Mouse (Mus musculus) layer of hippocampus, postnatal 10 days (tissue): ENCODE measurements around the gene Sgpp2. TPM values are rescaled to one million over a fixed set of nuclear protein-coding genes. Genes with fewer than 3 reads are reported as not detected.

ENCODE experiments used
- DNase-seq, 2 experiments: peaks; one replicate each; pipeline ENCODE4 v3.0.0; 2021; ENCODE audit warnings: low spot score in 2 of 2
- total RNA-seq, 2 experiments: library from RNA; stranded (reverse); gene quantifications; 2 replicates each; pipeline ENCODE4 v1.2.3; 2021

Sgpp2 gene
- total RNA-seq, 2 experiments from 2014 or later, result 1.3 to 2.3 TPM

DNA sequence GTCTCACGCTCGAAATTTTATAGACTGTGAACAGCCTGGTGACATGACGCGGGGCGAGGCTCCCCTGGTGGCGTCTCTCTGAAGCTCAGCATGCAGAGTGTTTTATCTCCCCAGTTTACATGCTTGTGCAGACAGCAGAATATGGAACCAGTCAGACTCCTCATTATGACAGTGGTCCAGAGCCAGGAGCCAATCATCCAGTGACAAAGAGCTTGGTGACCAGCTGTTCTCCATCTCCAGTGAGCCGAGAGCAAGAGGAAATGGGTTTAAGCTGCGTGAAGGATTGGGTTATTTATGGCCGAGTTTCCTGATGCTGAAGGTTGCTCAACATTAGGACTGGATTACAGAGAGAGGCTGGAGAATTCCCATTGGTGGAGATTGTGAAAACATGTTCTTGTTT, 28.1 kb downstream of the Sgpp2 start:
- DNase-seq, result peak; percentile 20 to 27

GRCm38 (mm10) chr1:78339941-78340340, 29.8 kb downstream of the Sgpp2 start:
- no peak for DNase-seq

DNA sequence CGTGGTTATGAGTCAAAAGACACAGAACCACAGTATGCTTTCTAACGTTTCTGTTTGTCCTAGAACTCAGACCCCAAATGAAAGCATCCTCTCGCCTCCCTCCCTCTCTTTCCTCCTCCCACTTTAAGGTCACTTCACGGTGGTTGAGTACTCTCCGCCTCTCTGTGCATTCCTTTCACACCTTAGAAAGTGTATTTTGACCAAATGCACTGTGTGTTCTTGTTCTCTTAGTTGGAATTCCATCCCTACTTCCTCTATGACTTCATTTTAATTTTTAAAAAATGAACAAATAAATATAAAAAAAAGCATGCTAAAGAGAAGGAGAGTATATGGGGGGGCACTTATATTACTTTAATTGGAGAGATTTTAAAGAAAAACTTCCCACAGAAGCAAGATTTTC, 30.4 kb downstream of the Sgpp2 start:
- DNase-seq, result no peak

- no peak for DNase-seq
These were observed 37.2 kb downstream of the Sgpp2 start for GRCm38 (mm10) chr1:78347317-78347806.

GRCm38 (mm10) chr1:78349219-78349618, 39.1 kb downstream of the Sgpp2 start:
- no peak for DNase-seq

DNA sequence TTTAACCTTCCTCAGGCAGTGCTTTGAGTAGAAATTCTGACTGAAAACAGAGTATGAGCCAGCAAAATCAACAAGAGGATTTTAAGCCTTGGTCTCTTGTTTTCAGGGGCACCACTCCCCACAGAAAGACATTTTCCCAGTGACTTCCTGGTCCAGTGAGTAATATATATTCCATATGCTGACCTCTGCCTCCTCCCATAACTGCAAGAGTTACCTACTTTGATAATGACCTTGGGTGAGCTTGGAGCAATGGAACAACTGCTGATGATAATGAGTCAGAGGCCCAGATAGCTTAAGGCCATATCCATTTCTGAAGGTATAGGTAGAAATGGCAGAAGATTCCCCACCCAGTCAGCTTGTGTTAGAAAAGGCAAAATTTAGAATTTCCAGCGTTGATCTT, 43.1 kb downstream of the Sgpp2 start:
- DNase-seq, result no peak

GRCm38 (mm10) chr1:78355123-78355522, 45.0 kb downstream of the Sgpp2 start:
- DNase-seq, result no peak

- DNase-seq, result no peak
These were observed 47.3 kb downstream of the Sgpp2 start for GRCm38 (mm10) chr1:78357415-78357814.

DNA sequence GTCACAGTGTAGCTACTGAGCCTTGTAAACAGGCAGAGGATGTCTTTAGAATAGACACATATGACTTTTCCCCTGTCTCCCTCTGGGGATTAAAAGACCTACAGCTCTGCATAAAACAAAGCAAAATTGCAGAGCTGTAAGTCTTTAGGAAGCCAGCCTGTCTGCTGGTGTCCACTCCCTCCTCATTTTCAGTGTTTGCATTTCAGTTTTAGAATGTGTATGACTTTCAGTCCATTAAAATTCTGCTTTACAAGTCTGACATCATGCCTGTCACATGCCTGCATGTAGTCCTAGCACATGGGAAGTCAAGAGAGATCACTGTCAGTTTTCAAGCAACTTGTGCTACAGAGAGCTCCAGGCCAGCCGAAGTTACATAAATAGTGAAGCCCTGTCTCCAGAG, 47.7 kb downstream of the Sgpp2 start:
- DNase-seq, result no peak

- no peak for DNase-seq
These were observed 54.1 kb downstream of the Sgpp2 start for GRCm38 (mm10) chr1:78363965-78364889.

GRCm38 (mm10) chr1:78367806-78368205, 57.7 kb downstream of the Sgpp2 start:
- no peak for DNase-seq

DNA sequence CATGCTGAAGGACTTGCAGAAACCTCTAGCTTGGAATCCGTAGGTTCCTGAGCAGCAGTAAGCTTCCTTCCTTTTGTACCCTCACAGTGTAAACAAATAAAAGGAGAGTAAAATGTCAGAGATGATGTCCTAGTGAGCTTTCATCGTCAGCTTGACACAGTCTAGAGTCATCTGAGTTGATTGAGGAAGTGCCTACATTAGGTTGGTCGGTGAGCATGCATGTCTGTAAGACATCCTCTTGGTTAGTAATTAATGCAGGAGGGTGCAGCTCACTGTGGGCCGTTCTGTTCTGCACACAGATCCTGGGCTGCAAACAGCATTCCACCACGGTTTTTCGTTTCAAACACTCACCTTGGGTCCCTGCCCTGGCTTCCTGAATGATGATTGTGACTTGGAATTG, 60.0 kb downstream of the Sgpp2 start:
- DNase-seq, result no peak

GRCm38 (mm10) chr1:78371569-78372236, 61.6 kb downstream of the Sgpp2 start:
- DNase-seq, result no peak

DNA sequence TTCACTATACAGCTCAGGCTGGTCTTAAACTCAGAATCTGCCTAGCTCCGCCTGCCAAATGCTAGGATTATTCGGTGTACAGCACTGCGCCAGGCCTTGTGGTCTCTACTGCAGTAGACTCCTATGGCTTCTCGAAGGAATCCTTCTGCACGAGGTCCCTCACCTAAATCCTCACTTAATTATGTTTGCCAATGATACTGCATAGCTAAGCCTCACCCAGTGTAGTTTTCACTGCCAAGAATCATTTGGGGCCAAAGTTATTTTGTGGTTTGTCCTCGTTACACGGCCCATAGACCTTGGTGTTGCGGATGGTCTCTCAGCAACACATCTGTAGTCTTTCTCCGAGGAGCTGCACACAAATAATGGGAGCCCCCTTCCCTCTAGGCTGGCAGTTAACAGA, 62.2 kb downstream of the Sgpp2 start:
- no peak for DNase-seq

DNA sequence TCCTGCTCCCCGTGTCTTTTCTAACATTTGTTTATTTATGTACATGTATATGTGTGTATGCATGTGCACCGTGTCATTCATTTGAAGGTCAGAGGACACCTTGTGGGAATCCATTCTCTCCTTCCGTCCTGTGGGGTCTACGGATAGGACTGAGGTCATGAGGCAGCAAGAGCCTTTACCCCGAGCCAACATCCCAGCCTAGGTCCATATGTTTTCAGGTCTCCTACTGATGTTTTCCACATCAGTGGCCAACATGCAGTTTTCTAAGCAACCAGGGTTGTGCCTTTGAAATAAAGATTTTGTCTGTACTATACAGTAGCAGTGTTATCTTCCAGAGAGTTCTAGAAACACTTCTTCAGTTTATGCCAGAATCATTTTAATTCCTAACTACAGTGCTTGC, 63.7 kb downstream of the Sgpp2 start:
- no peak for DNase-seq

DNA sequence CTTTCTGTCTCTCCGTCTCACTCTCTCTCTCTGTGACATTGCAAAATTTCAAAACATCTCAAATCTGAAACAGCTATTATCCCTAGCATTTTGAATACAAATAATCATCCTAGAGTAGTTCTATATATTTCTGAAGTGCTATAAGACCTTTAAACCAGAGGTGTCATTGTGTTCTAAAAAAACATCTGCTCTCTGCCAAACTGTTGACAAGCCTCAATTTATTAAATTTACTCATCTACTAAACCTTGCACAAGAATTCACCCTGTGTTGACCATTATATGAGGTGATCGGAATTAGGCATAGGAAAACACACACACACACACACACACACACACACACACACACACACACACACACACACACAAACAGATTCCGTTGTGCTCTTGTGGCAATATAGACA, 64.9 kb downstream of the Sgpp2 start:
- no peak for DNase-seq

- no peak for DNase-seq
These were observed 70.8 kb downstream of the Sgpp2 start for GRCm38 (mm10) chr1:78380950-78381349.

DNA sequence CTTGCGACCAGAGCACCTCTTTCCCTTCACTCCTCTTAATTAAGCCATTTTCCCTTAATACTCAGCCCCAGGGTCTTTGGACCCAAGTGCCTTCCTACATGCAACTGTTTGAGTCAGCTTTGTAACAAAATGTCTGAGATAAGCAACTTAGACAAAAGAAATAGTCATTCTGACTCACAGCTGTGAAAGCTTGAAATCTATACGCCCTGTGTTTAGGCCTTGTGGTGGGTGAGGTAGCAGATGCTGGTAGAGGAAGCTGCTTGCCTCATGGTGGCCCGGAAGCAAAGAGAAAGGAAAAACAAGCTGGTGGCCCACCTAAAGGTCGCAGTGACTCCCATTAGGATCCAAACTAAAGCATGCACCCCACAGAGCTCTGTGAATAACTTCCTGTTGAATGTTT, 77.7 kb downstream of the Sgpp2 start:
- DNase-seq, result no peak

- no peak for DNase-seq
These were observed 78.7 kb downstream of the Sgpp2 start for GRCm38 (mm10) chr1:78388848-78389247.

DNA sequence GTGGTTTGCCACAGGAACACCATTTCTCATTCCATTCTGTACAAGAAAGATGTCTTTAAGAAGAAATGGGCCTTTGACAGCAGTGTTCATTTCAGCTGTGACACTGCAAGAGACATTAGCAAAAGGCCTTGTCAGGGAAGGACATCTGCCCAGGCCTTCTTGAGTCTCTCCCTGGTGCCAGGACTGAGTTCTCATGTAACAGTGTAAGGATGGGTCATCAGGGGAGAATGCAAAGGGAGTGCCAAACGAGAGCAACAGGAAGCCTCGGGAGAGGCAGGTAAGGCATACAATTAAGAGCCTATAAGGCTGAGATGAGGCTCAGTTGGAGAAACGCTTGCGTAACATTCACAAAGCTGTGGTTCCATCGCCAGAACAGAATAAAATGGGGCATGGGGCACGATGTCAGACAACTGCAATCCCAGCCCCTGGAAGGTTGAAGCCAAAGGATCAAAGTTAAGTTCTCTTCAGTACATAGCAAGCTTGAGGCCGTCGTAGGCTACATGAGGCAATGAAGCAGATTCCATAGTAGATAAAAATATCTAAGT, 85.1 kb downstream of the Sgpp2 start:
- no peak for DNase-seq

DNA sequence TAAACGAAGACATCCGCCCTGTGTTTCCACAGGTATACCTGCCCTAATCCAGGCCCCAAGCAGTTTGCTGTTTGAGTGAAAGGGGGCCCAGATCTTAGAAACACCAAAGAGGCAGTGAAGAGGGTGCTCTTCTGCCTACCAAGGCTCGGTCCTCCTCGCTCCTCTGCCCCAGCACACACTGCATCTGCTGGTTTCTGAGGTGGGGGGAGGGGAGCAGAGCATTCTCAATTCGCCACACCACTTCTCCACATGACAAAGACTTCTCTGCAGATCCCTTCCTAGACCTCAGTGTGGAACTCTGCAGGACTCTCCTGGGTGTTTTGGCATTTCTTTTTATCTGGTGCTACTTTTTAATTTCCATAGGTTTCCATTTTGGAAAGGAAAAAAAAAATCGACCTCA, 85.6 kb downstream of the Sgpp2 start:
- DNase-seq, result no peak

DNA sequence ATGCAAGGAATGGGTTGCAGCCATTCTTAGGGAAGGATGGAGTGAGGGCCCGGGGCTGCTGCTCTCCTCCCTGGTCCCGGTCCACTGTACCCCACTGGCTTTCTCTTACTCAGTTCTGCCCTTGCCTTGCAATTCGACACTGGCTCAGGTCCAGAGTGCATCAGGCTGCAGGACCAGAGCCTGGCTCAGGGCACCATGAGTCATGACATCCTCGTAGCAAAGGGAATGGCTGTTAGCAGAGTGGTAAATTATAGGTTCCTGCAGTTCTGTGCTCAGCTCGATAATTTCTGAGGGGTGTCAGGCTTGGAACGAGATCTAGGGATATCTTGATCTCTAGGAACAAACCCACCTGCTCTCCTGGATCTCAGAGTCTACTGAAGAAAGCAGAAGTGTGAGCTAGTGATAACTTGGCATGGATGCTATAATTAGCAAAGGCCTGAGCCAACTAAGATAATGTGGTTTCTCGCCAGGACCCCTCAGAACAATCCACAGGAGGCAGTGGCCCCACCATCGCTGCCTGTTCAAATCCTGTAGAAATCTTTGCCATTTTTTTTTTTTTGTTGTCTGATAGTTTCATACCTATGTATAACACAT, 86.3 kb downstream of the Sgpp2 start:
- DNase-seq, result no peak
